Mouse (Mus musculus): Measurements from ENCODE around the gene Nlrp9a.
"Not testable (repeated sequence)": the region's sequence is repeated elsewhere in the genome, so short reads cannot be mapped to it uniquely, and the experiment has no call there.

Nlrp9a gene

GRCm38 (mm10) chr7:26534723-26535122 lies at the start of gene Nlrp9a:
Nlrp9a (plus strand) TSS chr7:26535023.
- DNase-seq = not testable (repeated sequence)

DNA sequence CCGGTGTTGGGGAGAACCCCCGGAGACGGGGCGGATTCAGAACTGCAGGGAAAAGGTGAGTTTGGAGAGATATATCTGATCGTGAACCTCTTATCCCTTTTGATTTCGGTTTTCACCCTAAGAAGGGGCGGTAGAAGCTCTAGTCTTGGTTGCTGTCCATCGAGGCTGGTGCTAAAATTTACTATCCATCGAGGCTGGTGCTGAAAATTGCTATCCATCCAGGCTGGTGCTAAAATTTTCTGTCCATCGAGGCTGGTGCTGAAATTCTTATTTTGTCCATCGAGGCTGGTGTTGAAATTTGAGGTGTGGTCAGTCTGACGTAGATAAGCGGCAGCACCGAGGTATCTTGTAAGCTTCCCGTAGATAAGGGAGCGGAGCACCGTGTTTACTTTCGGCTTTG lies 45.3 kb upstream of the Nlrp9a start:
- DNase-seq = not testable (repeated sequence)

DNA sequence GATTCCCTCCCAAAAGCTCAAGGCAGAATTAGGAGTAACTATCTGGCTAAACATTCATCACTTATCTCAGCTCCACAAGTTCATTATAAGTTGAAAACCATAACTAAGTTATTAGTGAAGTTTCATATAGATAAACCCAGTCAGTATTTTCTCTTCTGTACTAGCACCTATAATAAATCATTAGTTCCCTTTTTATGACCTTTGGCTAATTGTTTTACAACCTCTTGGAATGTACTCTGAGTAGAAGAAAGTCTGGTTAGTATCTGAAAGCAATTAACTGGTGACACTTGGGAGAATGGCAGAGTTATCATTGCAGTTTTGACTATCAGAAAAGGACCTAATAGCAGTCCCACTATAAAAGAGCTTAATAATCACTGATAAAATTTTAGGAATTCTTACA lies 54.3 kb downstream of the Nlrp9a start:
- DNase-seq = no peak

DNA sequence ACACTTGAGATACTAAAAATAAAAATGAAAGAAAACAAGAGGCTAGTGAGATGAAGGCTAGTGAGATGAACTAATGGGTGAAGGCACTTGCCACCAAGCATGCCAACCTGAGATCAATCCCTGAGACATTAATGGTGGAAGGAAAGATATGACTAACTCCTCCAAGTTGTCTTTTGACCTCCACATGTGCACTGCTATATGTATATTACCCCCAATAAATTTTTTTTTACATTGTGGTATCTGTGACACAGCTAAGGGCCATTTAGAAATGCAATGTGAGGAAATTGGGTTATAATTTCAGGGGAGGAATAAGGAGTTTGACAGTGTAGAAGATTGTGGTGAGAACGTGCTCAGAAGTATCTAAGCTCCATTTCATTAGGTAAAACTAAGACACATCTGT lies 55.0 kb downstream of the Nlrp9a start:
- DNase-seq = no peak

GRCm38 (mm10) chr7:26618364-26618763 lies 83.5 kb downstream of the Nlrp9a start, which contains the start of gene Vmn1r185:
Vmn1r185 (minus strand) TSS chr7:26618464.
- not testable (repeated sequence) for DNase-seq
